Mouse (Mus musculus) embryonic facial prominence, embryonic 11.5 days (tissue): Measurements from ENCODE around the gene Rcc1. TPM values are rescaled to one million over a fixed set of nuclear protein-coding genes. Genes with fewer than 3 reads are reported as not detected.
"Not testable (repeated sequence)": the region's sequence is repeated elsewhere in the genome, so short reads cannot be mapped to it uniquely, and the experiment has no call there.

Experiments
- ATAC-seq: fragments of 200-750 bp; cut with Nextera tagmentation; replicated peaks from 2 replicates; pipeline ENCODE4 v1.8.0; 2017; ENCODE audit warnings: low read depth; ENCODE audit not compliant: insufficient number of reproducible peaks, low FRiP score, low TSS enrichment
- DNase-seq: peaks from one replicate; pipeline ENCODE4 v3.0.0-alpha.2; 2015; ENCODE audit warnings: low spot score
- H3K27ac ChIP-seq: fragments of 300-500 bp; sonication (generic); replicated peaks from 2 replicates; pipeline ENCODE4 v1.5.1; 2014; ENCODE audit warnings: mild to moderate bottlenecking, low read depth, low read length, control low read depth
- H3K27me3 ChIP-seq: fragments of 300-500 bp; sonication (generic); 2 replicates; pipeline ENCODE4 v1.6.1; 2014; ENCODE audit warnings: mild to moderate bottlenecking, low read length, moderate library complexity, mixed read lengths; ENCODE audit not compliant: control insufficient read depth, insufficient read depth
- H3K36me3 ChIP-seq: fragments of 300-500 bp; sonication (generic); replicated peaks from 2 replicates; pipeline ENCODE4 v1.6.1; 2014; ENCODE audit warnings: low read depth, mild to moderate bottlenecking, low read length, moderate library complexity, mixed read lengths; ENCODE audit not compliant: control insufficient read depth, insufficient read depth
- H3K4me1 ChIP-seq: fragments of 300-500 bp; sonication (generic); 2 replicates; pipeline ENCODE4 v1.6.1; 2014; ENCODE audit warnings: low read length, mixed read lengths; ENCODE audit not compliant: control insufficient read depth, insufficient read depth
- H3K4me2 ChIP-seq: fragments of 300-500 bp; sonication (generic); 2 replicates; pipeline ENCODE4 v1.6.1; 2014; ENCODE audit warnings: low read depth, mild to moderate bottlenecking, control low read depth, low read length, moderate library complexity
- H3K4me3 ChIP-seq: fragments of 300-500 bp; sonication (generic); 2 replicates; pipeline ENCODE4 v1.5.1; 2014; ENCODE audit warnings: low read depth, low read length, control low read depth
- H3K9ac ChIP-seq: fragments of 300-500 bp; sonication (generic); replicated peaks from 2 replicates; pipeline ENCODE4 v1.6.1; 2014; ENCODE audit warnings: mild to moderate bottlenecking, control low read depth, low read length
- H3K9me3 ChIP-seq: fragments of 300-500 bp; sonication (generic); replicated peaks from 2 replicates; pipeline ENCODE4 v1.6.1; 2016; ENCODE audit warnings: mild to moderate bottlenecking, low read length, inconsistent platforms, mixed read lengths; ENCODE audit not compliant: control insufficient read depth
- WGBS: fragments of 180-500 bp; shearing (Covaris S2); extraction: QIAGEN DNeasy Blood & Tissue Kit; methylation state at CpG from one replicate; pipeline ENCODE4 v1.1.7; 2014; 5-methylcytosine and 5-hydroxymethylcytosine counted together
- polyA plus RNA-seq: library from polyadenylated mRNA; unstranded; fragments of >200 nt; fragmentation: Nextera tagmentation; extraction: Ambion mirVana; gene quantifications from 2 replicates; pipeline ENCODE4 v1.2.1, GENCODE M21; 2014

The Rcc1 gene
- polyA plus RNA-seq, 1 experiment from 2014 or later: 60.6 TPM

DNA sequence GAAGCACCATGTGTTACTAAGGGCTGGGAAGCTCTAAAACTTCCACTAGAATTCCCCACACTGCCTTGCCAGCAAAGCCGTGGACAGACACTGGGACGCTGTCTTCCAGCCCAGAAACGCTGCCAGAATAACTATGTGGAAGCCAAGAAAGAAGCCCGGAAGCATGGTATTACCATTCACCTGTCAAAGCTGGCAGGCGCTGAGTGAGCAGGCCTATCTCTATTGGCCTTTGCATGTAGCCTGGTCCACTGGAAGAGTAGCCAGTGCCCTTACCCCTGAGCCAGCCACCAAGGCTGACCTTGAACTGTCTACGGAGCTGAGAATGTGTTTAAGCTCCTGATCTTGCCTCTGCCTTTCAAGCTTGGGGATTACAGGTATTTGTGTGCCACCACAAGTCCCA is 51.9 kb downstream of the Rcc1 start:
- H3K4me1 ChIP-seq: no peaks in the 10 kb centered on the region; the same call in 1 of the 2 replicates
- H3K9me3 ChIP-seq: no peaks in the 10 kb centered on the region
- no peaks in the 10 kb centered on the region for H3K27me3 ChIP-seq
- no peak overlapping the region for H3K27ac ChIP-seq
- H3K36me3 ChIP-seq: no peaks in the 10 kb centered on the region
- ATAC-seq (no peak), DNase-seq (no peak)
- no peak overlapping the region for H3K4me2 ChIP-seq
- H3K9ac ChIP-seq: no peak overlapping the region
- no peak overlapping the region for H3K4me3 ChIP-seq
- 83% methylated on average over 6 of the region's 6 CpGs for WGBS

DNA sequence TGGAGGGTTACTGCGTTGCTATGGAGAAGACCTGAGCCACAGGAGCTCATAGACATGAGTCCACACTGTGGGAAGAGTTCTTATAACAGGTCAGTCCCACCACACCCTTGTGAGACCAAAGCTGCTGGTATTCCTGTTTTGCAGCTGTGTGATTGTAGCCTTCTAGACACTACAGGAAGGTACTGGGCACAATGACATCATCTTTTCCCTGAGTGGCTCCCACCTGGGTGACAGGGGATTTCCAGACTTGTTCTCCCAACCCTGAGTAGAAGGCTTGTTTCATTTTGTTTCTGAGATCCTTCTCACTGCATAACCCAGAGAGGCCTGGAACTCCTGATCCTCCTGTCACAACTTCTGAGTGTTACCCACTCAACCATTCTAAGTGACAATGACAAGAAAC is 53.6 kb downstream of the Rcc1 start:
- no peaks in the 10 kb centered on the region for H3K9me3 ChIP-seq
- no peak for DNase-seq
- no peaks in the 10 kb centered on the region for H3K27me3 ChIP-seq
- no peak overlapping the region for H3K4me2 ChIP-seq
- H3K36me3 ChIP-seq: no peaks in the 10 kb centered on the region
- H3K4me1 ChIP-seq: no peaks in the 10 kb centered on the region; the same call in 1 of the 2 replicates
- 92% methylated on average over 1 of the region's 1 CpGs for WGBS
- H3K27ac ChIP-seq: no peak overlapping the region
- ATAC-seq: no peak
- no peak overlapping the region for H3K4me3 ChIP-seq
- H3K9ac ChIP-seq: no peak overlapping the region

DNA sequence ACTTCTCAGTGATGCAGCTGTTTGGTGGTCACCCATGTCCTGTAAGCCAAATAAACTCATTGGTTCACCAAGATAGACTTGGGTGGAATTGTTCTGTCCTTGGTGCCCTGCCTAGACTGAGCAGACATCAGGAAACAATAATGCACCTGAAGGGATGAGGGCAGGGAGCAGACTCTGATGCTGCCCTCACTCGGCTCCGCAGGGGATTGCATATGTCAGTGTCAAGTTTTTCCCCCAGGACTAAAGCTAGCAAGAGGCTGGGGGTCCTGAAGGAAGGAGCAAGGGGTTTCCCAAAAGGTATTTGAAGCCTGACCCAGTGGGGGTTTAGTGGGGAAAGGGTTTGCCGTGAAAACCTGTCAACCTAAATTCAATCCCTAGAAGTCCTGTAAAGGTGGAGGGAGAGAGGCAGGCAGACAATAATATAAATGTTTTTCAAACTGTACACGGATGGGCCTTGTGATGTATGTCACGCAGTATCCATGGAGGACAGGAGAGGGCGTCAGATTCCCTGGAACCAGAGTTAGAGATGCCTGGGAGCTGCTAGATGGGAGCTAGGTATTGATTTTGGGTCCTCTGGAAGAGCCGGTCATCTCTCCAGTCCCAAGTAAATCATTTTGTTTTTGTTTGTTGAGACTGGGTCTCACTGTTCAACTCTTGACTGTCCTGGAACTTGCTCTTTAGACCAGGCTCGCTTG is 57.6 kb downstream of the Rcc1 start:
- ATAC-seq (no peak), DNase-seq (peak; percentile 17)
- Histone ChIP-seq H3K4me1 (no peaks in the 10 kb centered on the region), H3K27ac (no peak overlapping the region), H3K36me3 (peaks cover 4% of the 10 kb centered on the region), H3K4me3 (no peak overlapping the region), H3K27me3 (no peaks in the 10 kb centered on the region), H3K9ac (no peak overlapping the region), H3K4me2 (no peak overlapping the region), H3K9me3 (no peaks in the 10 kb centered on the region)
- 43% methylated on average over 8 of the region's 8 CpGs for WGBS

DNA sequence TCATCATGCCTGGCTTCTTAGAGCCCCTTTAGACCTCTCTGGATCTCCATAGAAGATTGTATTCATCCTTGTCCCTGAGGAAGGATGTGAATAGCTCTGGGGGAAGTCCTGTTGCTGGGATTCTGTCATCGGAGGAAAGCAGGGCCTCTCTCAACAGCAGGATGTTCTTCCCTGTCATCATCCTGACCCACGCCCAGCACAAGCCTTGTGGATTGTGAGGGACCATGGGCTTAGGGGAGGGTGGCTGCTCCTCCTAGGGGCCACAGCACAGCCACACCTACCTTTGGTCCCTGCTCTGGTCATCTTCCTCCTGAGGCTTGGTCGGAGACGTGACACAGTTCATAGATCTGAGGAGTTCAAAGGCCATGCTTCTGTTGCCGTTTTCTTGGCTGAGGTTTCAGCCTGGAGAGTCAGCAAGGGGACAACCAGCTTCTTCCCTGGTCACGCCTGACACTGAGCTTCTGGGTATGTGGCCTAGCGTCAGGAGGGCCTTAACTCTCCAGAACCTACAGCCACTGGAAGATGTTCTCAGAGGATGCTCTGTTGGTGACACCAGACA is 59.6 kb downstream of the Rcc1 start:
- DNase-seq: no peak
- Histone ChIP-seq H3K4me2 (no peak overlapping the region), H3K27me3 (no peaks in the 10 kb centered on the region), H3K27ac (no peak overlapping the region), H3K36me3 (peaks cover 4% of the 10 kb centered on the region), H3K9ac (no peak overlapping the region), H3K4me3 (no peak overlapping the region), H3K4me1 (no peaks in the 10 kb centered on the region), H3K9me3 (no peaks in the 10 kb centered on the region)
- no peak for ATAC-seq
- 84% methylated on average over 7 of the region's 7 CpGs for WGBS

DNA sequence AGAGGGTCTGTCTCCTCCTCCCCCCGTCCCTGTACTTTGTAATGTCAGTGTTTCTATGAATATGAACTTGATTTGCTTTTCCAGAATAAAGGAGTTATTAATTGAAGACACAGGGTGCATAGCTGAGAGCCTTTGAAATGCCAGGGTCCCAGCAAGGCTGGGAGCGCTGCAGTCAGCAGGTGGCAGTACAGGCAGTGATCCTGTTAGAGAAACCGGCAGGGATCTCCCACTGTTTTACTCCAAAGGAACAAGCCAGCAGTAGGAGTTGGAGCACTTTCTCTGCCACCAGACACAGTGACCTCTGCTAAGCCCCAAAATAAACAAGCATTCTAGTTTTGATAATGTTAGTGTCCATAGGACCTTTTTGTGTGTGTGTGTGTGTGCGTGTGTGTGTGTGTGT is 60.4 kb downstream of the Rcc1 start:
- H3K27ac ChIP-seq: no peak overlapping the region
- H3K9me3 ChIP-seq: no peaks in the 10 kb centered on the region
- 45% methylated on average over 4 of the region's 4 CpGs for WGBS
- H3K4me3 ChIP-seq: no peak overlapping the region
- no peaks in the 10 kb centered on the region for H3K4me1 ChIP-seq
- H3K9ac ChIP-seq: no peak overlapping the region
- peak; percentile 39 for DNase-seq
- H3K36me3 ChIP-seq: peaks cover 4% of the 10 kb centered on the region
- H3K4me2 ChIP-seq: no peak overlapping the region
- H3K27me3 ChIP-seq: no peaks in the 10 kb centered on the region
- no peak for ATAC-seq

DNA sequence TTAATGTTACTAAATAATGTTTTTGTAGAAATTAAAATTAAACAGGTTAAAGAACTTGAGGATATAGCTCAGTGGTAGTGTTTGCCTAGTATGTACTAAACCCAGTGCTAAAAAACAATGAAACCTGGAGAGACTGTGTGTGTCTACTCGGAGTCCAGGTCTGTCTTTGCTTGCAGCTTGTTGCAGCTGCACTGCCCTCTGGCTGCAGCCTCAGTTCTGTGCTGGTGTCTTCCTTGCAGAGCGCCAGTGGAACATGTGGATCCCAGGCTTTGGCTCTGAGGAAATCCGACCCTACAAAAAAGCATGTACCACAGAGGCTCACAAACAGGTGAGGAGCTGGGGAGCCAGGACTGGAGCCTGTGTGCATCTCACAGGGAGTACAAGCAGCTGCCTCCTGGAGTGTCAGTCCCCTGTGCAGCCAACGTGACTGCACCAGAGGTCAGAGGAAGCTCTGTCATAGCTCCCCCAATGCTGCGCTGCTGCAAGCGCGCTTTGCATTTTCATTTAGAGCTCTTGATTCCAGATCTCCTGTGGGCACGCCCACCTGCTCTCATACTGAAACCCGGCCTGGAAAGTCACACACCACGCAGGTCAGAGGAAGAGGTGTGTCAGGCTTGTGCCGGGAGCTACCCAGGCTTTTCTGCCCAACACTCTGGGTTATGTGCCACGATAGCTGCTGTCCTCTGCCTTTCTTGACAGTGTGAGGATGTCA is 61.6 kb downstream of the Rcc1 start:
- H3K27me3 ChIP-seq: no peaks in the 10 kb centered on the region
- no peak overlapping the region for H3K27ac ChIP-seq
- H3K9me3 ChIP-seq: no peaks in the 10 kb centered on the region
- no peak overlapping the region for H3K9ac ChIP-seq
- DNase-seq (no peak), ATAC-seq (no peak)
- peaks cover 4% of the 10 kb centered on the region for H3K36me3 ChIP-seq
- WGBS: 82% methylated on average over 12 of the region's 12 CpGs
- H3K4me2 ChIP-seq: no peak overlapping the region
- H3K4me1 ChIP-seq: no peaks in the 10 kb centered on the region
- no peak overlapping the region for H3K4me3 ChIP-seq

DNA sequence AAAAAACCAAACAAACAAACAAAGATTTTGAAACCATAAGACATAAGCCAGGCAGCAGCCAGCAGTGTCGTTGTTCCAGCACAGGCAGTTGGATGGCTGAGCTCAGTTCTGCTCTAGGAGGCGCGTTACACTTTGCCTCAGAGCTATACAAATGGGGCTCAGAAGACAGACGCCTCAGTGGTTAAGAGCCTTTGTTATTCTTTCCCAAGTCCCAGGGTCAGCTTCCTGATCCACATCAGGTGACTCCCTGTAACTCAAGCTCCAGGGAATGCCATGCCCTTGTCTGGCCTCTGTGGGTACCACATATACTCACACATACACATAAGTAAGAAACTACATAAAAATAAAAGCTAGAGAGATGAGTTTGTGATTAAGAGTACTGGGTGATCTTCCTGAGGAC is 62.3 kb downstream of the Rcc1 start:
- H3K4me1 ChIP-seq: no peaks in the 10 kb centered on the region
- peaks cover 4% of the 10 kb centered on the region for H3K36me3 ChIP-seq
- DNase-seq (no peak), ATAC-seq (no peak)
- no peak overlapping the region for H3K4me3 ChIP-seq
- H3K27ac ChIP-seq: no peak overlapping the region
- H3K27me3 ChIP-seq: no peaks in the 10 kb centered on the region
- no peaks in the 10 kb centered on the region for H3K9me3 ChIP-seq
- no peak overlapping the region for H3K9ac ChIP-seq
- no peak overlapping the region for H3K4me2 ChIP-seq
- WGBS: 86% methylated on average over 4 of the region's 4 CpGs

DNA sequence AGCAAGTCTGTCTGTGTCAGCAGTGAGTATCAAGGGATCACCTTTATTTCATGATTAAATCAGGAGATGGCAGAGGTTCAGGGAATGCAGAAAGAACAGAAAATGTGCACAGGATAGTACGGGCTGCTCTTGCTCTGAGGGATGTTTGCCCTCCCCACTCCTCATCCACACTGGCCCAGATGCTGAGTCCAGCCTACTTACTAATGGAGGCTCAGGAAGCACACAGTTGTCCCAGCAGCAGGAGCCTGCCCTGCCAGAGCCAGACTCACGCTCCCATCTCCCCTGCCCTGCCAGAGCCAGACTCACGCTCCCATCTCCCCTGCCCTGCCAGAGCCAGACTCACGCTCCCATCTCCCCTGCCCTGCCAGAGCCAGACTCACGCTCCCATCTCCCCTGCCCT is 64.6 kb downstream of the Rcc1 start:
- peaks cover 10% of the 10 kb centered on the region for H3K36me3 ChIP-seq
- H3K27me3 ChIP-seq, ATAC-seq, H3K4me1 ChIP-seq, H3K9me3 ChIP-seq, H3K4me3 ChIP-seq, H3K4me2 ChIP-seq, DNase-seq, H3K9ac ChIP-seq, H3K27ac ChIP-seq: not testable (repeated sequence)
- 83% methylated on average over 3 of the region's 5 CpGs for WGBS
